Mouse (Mus musculus) heart, postnatal 0 days (tissue): Measurements from ENCODE around the gene Efr3b.

Experiments
- CTCF ChIP-seq: IDR thresholded peaks from 2 replicates; pipeline ENCODE4 v1.5.1; 2016; ENCODE audit warnings: antibody characterized with exemption, control low read depth, low read depth
- EP300 ChIP-seq: IDR thresholded peaks from 2 replicates; pipeline ENCODE4 v1.6.1; 2016; ENCODE audit warnings: antibody characterized with exemption, low read depth

GRCm38 (mm10) chr12:3954651-3955050, 84.1 kb downstream of the Efr3b start, which contains the start of gene Pomc:
- TF ChIP-seq CTCF (no peak), EP300 (no peak)
